Mouse (Mus musculus): Measurements from ENCODE around the gene Rps13. TPM values are rescaled to one million over a fixed set of nuclear protein-coding genes. Genes with fewer than 3 reads are reported as not detected.
A peak's percentile ranks its signal among the peaks of the same experiment; 100 is the strongest.
"Not testable (repeated sequence)": the region's sequence is repeated elsewhere in the genome, so short reads cannot be mapped to it uniquely, and the experiment has no call there.

The Rps13 gene
- polyA plus RNA-seq (2015; fragmentation: Nextera tagmentation; extraction: Ambion mirVana), result 761 and 830 TPM in 2 replicates

GRCm38 (mm10) chr7:116333713-116334668 lies at the start of gene Rps13:
Gene Rps13, minus strand, starts transcription at chr7:116334195.
- ATAC-seq (ENCODE audit: low FRiP score, low read depth), result peak; percentile 100
- H3K27ac ChIP-seq, result peak within 1 kb of the TSS; percentile 80

DNA sequence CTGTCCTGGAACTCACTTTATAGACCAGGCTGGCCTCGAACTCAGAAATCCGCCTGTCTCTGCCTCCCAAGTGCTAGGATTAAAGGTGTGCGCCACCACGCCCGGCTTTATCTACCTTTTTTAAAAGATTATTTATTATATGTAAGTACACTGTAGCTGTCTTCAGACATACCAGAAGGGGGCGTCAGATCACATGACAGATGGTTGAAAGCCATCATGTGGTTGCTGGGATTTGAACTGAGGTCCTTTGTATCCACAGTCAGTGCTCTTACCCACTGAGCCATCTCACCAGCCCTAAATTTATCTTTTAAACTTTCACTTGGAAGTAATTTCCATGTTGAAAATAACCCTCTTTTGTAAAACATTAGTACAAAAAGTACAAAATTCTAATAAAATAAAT lies 45.2 kb upstream of the Rps13 start:
- peaks cover 26% of the 10 kb centered on the region for H3K36me3 ChIP-seq
- not testable (repeated sequence) for H3K9me3 ChIP-seq; H3K9ac ChIP-seq; H3K4me2 ChIP-seq (replicated peaks); H3K4me1 ChIP-seq; H3K27ac ChIP-seq; ATAC-seq (ENCODE audit: low FRiP score, low read depth); H3K27me3 ChIP-seq; H3K4me3 ChIP-seq
- WGBS, result 87% methylated on average over 6 of the region's 6 CpGs

More at GRCm38 (mm10) chr7:116333713-116334668, at the start of gene Rps13:
- under 1% methylated on average over 78 of the region's 78 CpGs for WGBS
- H3K36me3 ChIP-seq, result peaks cover 43% of the 10 kb centered on the region
- H3K4me2 ChIP-seq (replicated peaks), result peak within 1 kb of the TSS; percentile 73
- peak within 1 kb of the TSS; percentile 98 for H3K9ac ChIP-seq
- H3K4me1 ChIP-seq, result peaks cover 17% of the 10 kb centered on the region
- no peaks in the 10 kb centered on the region for H3K27me3 ChIP-seq
- no peaks in the 10 kb centered on the region for H3K9me3 ChIP-seq
- peak within 1 kb of the TSS; percentile 92 for H3K4me3 ChIP-seq

GRCm38 (mm10) chr7:116374284-116374683 lies 40.3 kb upstream of the Rps13 start:
- H3K27me3 ChIP-seq, result no peaks in the 10 kb centered on the region
- no peak overlapping the region for H3K27ac ChIP-seq
- H3K4me2 ChIP-seq (replicated peaks), result no peak overlapping the region
- no peaks in the 10 kb centered on the region for H3K9me3 ChIP-seq
- peaks cover 40% of the 10 kb centered on the region for H3K36me3 ChIP-seq
- H3K4me3 ChIP-seq, result no peak overlapping the region
- WGBS, result 94% methylated on average over 1 of the region's 1 CpGs
- no peak for ATAC-seq (ENCODE audit: low FRiP score, low read depth)
- no peak overlapping the region for H3K9ac ChIP-seq
- H3K4me1 ChIP-seq, result no peaks in the 10 kb centered on the region

GRCm38 (mm10) chr7:116336226-116336625 lies 2.2 kb upstream of the Rps13 start:
- WGBS, result 53% methylated on average over 1 of the region's 1 CpGs
- H3K4me2 ChIP-seq (replicated peaks), result no peak overlapping the region
- peaks cover 41% of the 10 kb centered on the region for H3K36me3 ChIP-seq
- H3K27me3 ChIP-seq, result no peaks in the 10 kb centered on the region
- H3K4me1 ChIP-seq, result peaks cover 17% of the 10 kb centered on the region
- H3K27ac ChIP-seq, result no peak overlapping the region
- H3K9me3 ChIP-seq, result no peaks in the 10 kb centered on the region
- no peak overlapping the region for H3K4me3 ChIP-seq
- H3K9ac ChIP-seq, result no peak overlapping the region
- ATAC-seq (ENCODE audit: low FRiP score, low read depth), result no peak

GRCm38 (mm10) chr7:116335133-116335532 lies 1.1 kb upstream of the Rps13 start:
- WGBS, result 84% methylated on average over 6 of the region's 6 CpGs
- Histone ChIP-seq H3K36me3 (peaks cover 43% of the 10 kb centered on the region), H3K4me3 (peak overlapping the region; percentile 92), H3K27ac (no peak overlapping the region), H3K9me3 (no peaks in the 10 kb centered on the region), H3K4me2 (replicated peaks) (peak overlapping the region; percentile 73), H3K4me1 (peaks cover 17% of the 10 kb centered on the region), H3K27me3 (no peaks in the 10 kb centered on the region), H3K9ac (peak overlapping the region; percentile 98; the same call in 1 of the 2 replicates)
- no peak for ATAC-seq (ENCODE audit: low FRiP score, low read depth)

DNA sequence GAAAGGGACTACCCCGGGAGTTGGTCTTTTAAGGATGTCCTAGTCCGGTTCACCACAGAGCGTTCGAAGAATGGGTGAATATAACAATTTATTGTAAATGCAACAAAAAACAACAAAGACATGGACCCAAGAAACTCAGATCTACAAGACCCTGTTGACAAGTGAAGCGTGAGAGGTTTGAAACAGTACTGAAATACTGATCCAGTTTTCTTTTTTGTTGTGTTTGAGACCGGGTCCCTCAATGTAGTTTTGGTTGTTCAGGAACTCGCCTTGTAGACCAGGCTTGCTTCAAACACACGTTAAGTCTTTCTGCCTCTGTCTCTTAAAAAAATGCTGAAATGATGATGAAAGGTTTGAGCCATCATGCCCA lies 659 bp upstream of the Rps13 start:
- H3K4me3 ChIP-seq, result peak overlapping the region; percentile 92
- H3K4me1 ChIP-seq, result peaks cover 17% of the 10 kb centered on the region
- no peaks in the 10 kb centered on the region for H3K9me3 ChIP-seq
- peak overlapping the region; percentile 98 for H3K9ac ChIP-seq
- no peaks in the 10 kb centered on the region for H3K27me3 ChIP-seq
- ATAC-seq (ENCODE audit: low FRiP score, low read depth), result no peak
- peaks cover 43% of the 10 kb centered on the region for H3K36me3 ChIP-seq
- no peak overlapping the region for H3K27ac ChIP-seq
- peak overlapping the region; percentile 73 for H3K4me2 ChIP-seq (replicated peaks)
- WGBS, result 22% methylated on average over 8 of the region's 8 CpGs

DNA sequence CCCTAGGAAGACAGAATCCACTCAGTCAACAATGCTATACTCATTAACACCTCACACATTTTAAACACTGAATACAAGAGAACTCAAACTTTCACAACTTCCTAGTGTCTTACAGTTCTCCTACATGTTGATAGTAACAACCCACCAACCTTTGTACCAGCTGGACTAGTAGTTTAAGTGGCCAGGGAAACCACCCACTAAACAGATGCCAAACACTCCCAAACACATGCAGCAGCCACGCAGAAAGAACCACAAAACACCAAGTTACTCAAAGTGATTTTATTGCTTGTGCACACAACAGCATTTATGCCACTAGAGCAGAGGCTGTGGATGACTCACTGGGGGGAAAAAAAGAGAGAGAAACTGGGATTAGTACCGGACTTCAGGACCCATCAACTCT lies 2.7 kb downstream of the Rps13 start:
- 93% methylated on average over 2 of the region's 2 CpGs for WGBS
- ATAC-seq (ENCODE audit: low FRiP score, low read depth), result no peak
- Histone ChIP-seq H3K9ac (no peak overlapping the region), H3K4me3 (no peak overlapping the region), H3K27ac (no peak overlapping the region), H3K4me2 (replicated peaks) (no peak overlapping the region), H3K36me3 (peaks cover 46% of the 10 kb centered on the region), H3K9me3 (no peaks in the 10 kb centered on the region), H3K4me1 (peaks cover 17% of the 10 kb centered on the region), H3K27me3 (no peaks in the 10 kb centered on the region)

GRCm38 (mm10) chr7:116329858-116330257 lies 4.1 kb downstream of the Rps13 start:
- Histone ChIP-seq H3K27ac (no peak overlapping the region), H3K27me3 (no peaks in the 10 kb centered on the region), H3K9me3 (no peaks in the 10 kb centered on the region), H3K9ac (no peak overlapping the region), H3K4me3 (no peak overlapping the region), H3K4me2 (replicated peaks) (no peak overlapping the region), H3K4me1 (peaks cover 14% of the 10 kb centered on the region), H3K36me3 (peaks cover 46% of the 10 kb centered on the region)
- WGBS, result 90% methylated on average over 4 of the region's 4 CpGs
- no peak for ATAC-seq (ENCODE audit: low FRiP score, low read depth)

DNA sequence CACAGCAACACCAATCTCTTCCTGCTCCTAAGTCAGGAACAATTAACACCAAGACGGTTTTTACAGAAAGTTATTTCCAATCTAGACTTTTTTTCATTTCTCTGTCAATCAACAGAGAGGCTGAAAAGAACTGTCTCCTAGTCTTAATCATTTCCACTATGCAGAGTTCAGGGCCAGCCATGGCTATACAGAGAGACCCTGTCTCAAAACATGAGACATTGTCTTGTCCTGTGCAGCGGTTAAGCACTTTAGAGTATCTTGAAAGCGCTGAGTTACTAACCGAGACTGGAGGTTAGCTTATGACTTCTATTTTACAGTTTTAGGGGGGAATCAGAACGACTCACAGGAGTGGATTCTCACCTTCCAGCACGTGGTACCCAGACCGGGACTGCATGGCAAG lies 5.2 kb downstream of the Rps13 start:
- Histone ChIP-seq H3K27ac (no peak overlapping the region), H3K9me3 (no peaks in the 10 kb centered on the region), H3K4me2 (replicated peaks) (no peak overlapping the region), H3K4me1 (peaks cover 12% of the 10 kb centered on the region), H3K4me3 (no peak overlapping the region), H3K27me3 (no peaks in the 10 kb centered on the region), H3K36me3 (peaks cover 46% of the 10 kb centered on the region), H3K9ac (no peak overlapping the region)
- ATAC-seq (ENCODE audit: low FRiP score, low read depth), result no peak
- 72% methylated on average over 7 of the region's 7 CpGs for whole genome bisulfite sequencing

DNA sequence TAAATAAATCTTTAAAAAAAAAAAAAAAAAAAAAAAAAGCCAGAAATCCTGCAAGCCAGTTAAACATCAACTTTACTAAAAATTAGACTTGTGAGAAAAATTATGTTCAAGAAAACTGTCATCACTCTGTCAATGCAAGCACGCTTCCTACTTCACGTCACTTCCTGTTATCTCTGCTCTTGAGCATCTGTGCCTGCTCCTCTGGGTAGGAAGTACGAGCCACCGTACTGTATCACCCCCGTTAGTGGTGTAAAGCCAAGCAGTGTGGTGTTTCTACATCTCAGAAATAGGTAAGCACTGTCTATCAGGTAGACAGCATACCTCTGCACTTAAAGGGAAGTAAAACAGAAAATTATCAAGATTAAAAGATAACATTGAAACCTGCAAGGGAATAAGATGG lies 6.1 kb downstream of the Rps13 start:
- no peak overlapping the region for H3K27ac ChIP-seq
- no peaks in the 10 kb centered on the region for H3K9me3 ChIP-seq
- H3K36me3 ChIP-seq, result peaks cover 46% of the 10 kb centered on the region
- WGBS, result 93% methylated on average over 5 of the region's 5 CpGs
- no peak overlapping the region for H3K9ac ChIP-seq
- no peak for ATAC-seq (ENCODE audit: low FRiP score, low read depth)
- no peaks in the 10 kb centered on the region for H3K27me3 ChIP-seq
- no peak overlapping the region for H3K4me2 ChIP-seq (replicated peaks)
- peaks cover 9% of the 10 kb centered on the region for H3K4me1 ChIP-seq
- H3K4me3 ChIP-seq, result no peak overlapping the region

DNA sequence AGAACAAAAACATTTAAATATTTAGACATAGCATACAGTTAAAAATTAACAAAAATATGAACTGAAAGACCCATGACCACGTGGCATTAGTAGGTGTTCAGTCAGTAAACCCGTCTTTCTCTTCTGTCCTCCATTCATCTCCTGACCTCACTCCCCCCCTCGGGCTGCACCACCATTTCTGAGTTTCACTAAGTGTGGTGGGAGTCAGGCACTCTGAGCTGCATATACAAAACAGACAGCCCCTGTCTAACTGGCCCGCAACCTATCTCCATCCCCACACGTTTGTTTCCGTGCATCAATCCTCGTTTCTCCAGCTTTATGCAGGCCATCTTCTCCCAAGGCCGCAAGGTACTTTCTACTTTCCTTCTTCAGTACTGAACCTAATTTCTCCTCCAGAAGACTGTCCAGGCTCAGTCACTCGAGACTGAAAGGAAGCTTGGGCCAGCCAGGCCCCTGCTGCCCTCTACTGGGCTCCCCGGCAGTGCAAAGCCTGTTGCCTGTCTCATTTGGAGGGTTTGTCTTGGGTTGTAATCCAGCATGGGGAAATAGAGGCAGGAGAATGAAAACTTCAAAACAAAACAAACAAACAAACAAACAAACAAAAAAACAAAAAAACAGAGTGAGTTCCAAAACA lies 10.5 kb downstream of the Rps13 start:
- ATAC-seq (ENCODE audit: low FRiP score, low read depth), result 0 out of 2 replicates have a peak, but pooled peaks have one; percentile 61
- H3K9me3 ChIP-seq, result no peaks in the 10 kb centered on the region
- H3K4me1 ChIP-seq, result no peaks in the 10 kb centered on the region
- WGBS, result 33% methylated on average over 10 of the region's 10 CpGs
- no peaks in the 10 kb centered on the region for H3K27me3 ChIP-seq
- H3K36me3 ChIP-seq, result 0 out of 2 replicates have a peak, but pooled peaks cover 3% of the 10 kb centered on the region
- H3K9ac ChIP-seq, result no peak overlapping the region
- H3K27ac ChIP-seq, result no peak overlapping the region
- H3K4me3 ChIP-seq, result no peak overlapping the region
- peak overlapping the region; percentile 30 for H3K4me2 ChIP-seq (replicated peaks)

DNA sequence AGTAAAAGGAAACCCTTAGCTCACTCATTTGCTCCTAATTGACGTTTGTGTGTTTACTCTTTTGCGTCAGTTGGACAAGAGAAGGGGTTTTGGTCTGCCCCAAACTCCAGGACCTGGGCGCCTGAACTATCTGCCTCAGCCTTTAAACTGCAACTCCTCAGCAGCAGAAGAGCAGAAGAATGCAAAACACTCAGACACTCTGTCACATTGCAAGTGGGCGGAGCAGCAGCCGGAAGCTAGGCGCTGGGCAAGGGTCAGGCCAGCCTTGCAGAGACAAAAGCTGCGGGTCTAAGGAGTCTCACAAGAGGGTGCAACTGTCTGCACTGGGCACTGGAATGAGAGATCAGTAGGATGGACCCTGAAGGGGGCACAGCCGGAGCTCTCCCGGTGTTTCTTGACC lies 24.5 kb downstream of the Rps13 start:
- peak overlapping the region; percentile 27; the same call in 1 of the 2 replicates for H3K4me2 ChIP-seq (replicated peaks)
- H3K4me1 ChIP-seq, result peaks cover 15% of the 10 kb centered on the region
- no peaks in the 10 kb centered on the region for H3K9me3 ChIP-seq
- H3K4me3 ChIP-seq, result no peak overlapping the region
- ATAC-seq (ENCODE audit: low FRiP score, low read depth), result no peak
- no peak overlapping the region for H3K9ac ChIP-seq
- WGBS, result 27% methylated on average over 9 of the region's 9 CpGs
- H3K27ac ChIP-seq, result no peak overlapping the region
- peaks cover 41% of the 10 kb centered on the region for H3K27me3 ChIP-seq
- H3K36me3 ChIP-seq, result no peaks in the 10 kb centered on the region
